Mouse (Mus musculus) regulatory T cell (primary cell): ENCODE measurements at regions not wholly inside any gene's neighbourhood (a gene's known extent, or its start where the extent isn't known, plus 50 kb on each side); places are given as distances from the start of the nearest gene placed in this dataset.

Experiments used
- in situ Hi-C: fragments of 300-600 bp; cut with MboI, MseI; formaldehyde crosslinking; loops from one replicate; pipeline ENCODE4 v1.15.1; 2025; ENCODE audit warnings: high pct_unique_total_duplicates

- in situ Hi-C loops: no loop called here
Observed at GRCm38 (mm10) chr8:7024336-7024735, 1636.7 kb downstream of the Efnb2 start.

- in situ Hi-C loops: no loop called here
Observed at GRCm38 (mm10) chr8:7011881-7012280, 1649.2 kb downstream of the Efnb2 start.

GRCm38 (mm10) chr8:6991516-6991915 is 1669.5 kb downstream of the Efnb2 start:
- in situ Hi-C loops: no loop called here

- in situ Hi-C loops: no loop called here
Observed at GRCm38 (mm10) chr8:6989359-6990095, 1671.5 kb downstream of the Efnb2 start.

- in situ Hi-C loops: no loop called here
Observed at GRCm38 (mm10) chr8:6973961-6974360, 1687.1 kb downstream of the Efnb2 start.

GRCm38 (mm10) chr8:6963006-6963799 is 1697.8 kb downstream of the Efnb2 start:
- in situ Hi-C loops: no loop called here

- in situ Hi-C loops: no loop called here
Observed at GRCm38 (mm10) chr8:6958086-6958485, 1703.0 kb downstream of the Efnb2 start.

GRCm38 (mm10) chr8:6954251-6954650 is 1706.8 kb downstream of the Efnb2 start:
- in situ Hi-C loops: no loop called here

- in situ Hi-C loops: no loop called here
Observed at GRCm38 (mm10) chr8:6922467-6922866, 1738.6 kb downstream of the Efnb2 start.

- in situ Hi-C loops: no loop called here
Observed at GRCm38 (mm10) chr8:6907682-6908081, 1753.4 kb downstream of the Efnb2 start.

- in situ Hi-C loops: no loop called here
Observed at GRCm38 (mm10) chr8:6891456-6891855, 1769.6 kb downstream of the Efnb2 start.

GRCm38 (mm10) chr8:6886779-6887402 is 1774.2 kb downstream of the Efnb2 start:
- in situ Hi-C loops: no loop called here

GRCm38 (mm10) chr8:6884828-6885227 is 1776.2 kb downstream of the Efnb2 start:
- in situ Hi-C loops: no loop called here

- in situ Hi-C loops: no loop called here
Observed at GRCm38 (mm10) chr8:6882626-6883025, 1777.5 kb upstream of the Slc10a2 start.
